Mouse (Mus musculus) cerebral cortex, adult 2 months (tissue): ENCODE measurements around the gene Gpr18.

ENCODE experiments used
- WGBS: fragments of 180-500 bp; shearing (Covaris S2); methylation state at CpG from one replicate; pipeline ENCODE4 v1.1.7; 2018; 5-methylcytosine and 5-hydroxymethylcytosine counted together

The Gpr18 gene

GRCm38 (mm10) chr14:121894511-121895135 lies 21.0 kb downstream of the Gpr18 start:
- 87% methylated on average over 5 of the region's 5 CpGs for WGBS

DNA sequence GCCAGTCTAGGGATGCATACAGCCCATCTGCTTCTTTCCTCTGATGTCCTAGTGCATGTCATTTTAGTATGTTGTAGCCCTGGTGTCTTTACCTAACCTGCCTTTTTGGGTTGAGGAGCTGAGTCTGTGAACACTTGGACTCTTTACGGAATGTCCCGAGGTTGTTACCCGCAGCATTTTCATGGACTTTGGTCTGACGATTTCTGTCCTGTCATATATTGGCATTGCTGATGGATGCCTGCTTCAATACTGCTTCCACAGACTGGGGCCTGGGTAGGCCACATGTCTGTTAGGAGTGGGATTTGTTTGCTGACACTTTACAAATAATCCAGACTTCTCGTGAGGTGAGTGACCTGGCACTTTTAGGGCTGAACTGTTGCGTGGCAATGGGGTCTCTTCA lies 21.8 kb downstream of the Gpr18 start:
- WGBS = 94% methylated on average over 6 of the region's 6 CpGs

DNA sequence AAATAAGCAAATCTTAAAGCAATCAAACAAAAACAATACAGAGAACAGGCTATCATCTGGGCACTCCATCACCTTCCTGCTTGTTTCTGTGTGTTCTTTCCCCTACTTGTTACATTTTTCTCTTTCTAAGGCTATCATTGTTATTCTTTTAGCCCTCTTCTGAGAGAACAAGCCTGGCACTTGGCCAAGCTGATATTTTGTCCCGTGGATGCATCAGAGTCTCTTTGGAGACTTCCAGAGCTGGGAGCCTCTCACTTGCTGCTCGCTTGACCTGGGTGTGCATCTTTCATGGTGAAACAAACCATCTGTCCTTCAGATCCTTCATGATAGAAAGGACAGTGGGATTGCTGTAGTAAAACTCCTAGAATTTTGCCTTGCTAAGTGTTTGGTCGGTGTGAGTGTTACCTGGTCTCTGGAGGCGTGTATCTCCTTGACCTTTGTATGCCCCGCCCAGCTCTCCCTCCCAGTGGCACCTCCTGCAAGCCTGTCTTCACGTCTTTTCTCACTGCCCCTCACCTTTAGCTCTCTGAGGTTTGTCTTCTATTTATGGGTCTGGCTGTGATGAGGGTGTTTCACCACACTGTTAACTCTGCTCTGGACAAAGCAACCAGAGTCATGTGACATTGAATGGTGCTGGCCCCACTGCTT lies 31.3 kb downstream of the Gpr18 start:
- WGBS = 70% methylated on average over 6 of the region's 6 CpGs

- 85% methylated on average over 7 of the region's 7 CpGs for WGBS
Observed at GRCm38 (mm10) chr14:121881211-121881610, 34.4 kb downstream of the Gpr18 start.

DNA sequence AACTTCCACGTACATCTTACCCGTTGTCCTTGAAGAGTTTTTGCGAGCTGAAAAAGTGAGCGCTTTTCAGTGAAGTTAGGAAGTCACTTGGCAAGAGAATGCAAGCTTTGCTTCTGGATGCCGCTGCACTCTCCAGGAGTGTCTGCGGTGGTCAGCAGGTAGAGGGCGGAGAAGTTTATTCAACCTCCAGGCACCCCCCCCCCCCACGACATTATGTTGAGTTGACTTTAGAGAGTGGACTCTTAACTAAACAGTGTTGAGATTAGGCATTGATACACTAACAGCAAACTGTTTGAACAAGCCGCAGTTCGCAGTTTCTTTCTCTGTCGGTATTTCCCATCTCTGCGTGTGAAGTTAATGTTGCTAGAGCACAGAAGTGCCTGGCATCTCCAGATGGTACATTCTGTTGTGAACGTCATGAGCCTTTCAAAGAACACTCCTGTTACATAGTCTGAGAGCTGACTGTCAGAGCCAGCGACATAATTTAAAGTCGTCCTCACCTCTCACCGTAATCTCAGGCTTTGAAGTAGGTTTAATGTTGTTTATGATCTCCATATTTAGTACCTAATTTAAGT lies 36.2 kb downstream of the Gpr18 start:
- 6% methylated on average over 16 of the region's 16 CpGs for WGBS

DNA sequence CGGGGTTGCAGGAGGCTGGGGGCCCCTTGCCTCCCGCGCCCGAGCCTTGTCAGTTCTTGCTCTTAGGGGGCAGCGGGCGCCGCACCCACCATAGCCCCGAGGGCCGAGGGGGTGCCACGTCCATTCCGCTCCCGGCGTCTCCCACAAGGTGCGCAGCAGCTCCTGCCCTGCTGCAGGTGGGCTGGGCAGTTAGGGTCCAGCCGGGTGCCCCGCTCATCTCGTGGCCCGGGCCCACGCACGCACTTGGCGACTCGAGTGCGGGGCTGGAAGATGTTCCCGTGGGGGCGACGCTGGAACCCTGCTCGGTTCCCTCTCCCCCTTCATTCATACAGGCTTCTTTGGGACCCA lies 36.7 kb downstream of the Gpr18 start:
- under 1% methylated on average over 27 of the region's 27 CpGs for WGBS

- WGBS = under 1% methylated on average over 61 of the region's 61 CpGs
Observed at GRCm38 (mm10) chr14:121878176-121878858, 37.3 kb downstream of the Gpr18 start, which contains the start of gene Ubac2. TSS of gene Ubac2 (plus strand) at chr14:121878620.

GRCm38 (mm10) chr14:121877640-121878039 lies 37.9 kb downstream of the Gpr18 start:
- WGBS = 39% methylated on average over 8 of the region's 8 CpGs

GRCm38 (mm10) chr14:121876860-121877259 lies 38.7 kb downstream of the Gpr18 start:
- WGBS = 77% methylated on average over 2 of the region's 2 CpGs

DNA sequence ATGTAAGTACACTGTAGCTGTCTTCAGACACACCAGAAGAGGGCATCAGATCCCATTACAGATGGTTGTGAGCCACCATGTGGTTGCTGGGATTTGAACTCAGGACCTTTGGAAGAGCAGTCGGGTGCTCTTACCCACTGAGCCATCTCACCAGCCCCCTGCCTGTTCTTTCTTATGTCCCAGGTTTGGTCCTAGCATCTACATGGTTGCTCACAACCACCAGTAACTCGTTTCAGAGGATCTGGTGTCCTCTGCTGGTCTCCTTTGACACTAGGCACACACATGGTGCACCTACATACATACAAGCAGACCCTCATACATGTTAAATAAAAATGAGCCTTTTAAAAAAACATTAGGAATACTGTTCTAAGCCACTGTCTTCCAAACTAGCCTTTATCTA lies 39.4 kb downstream of the Gpr18 start:
- 67% methylated on average over 2 of the region's 2 CpGs for WGBS

- 83% methylated on average over 4 of the region's 4 CpGs for WGBS
Observed at GRCm38 (mm10) chr14:121873646-121874045, 41.9 kb downstream of the Gpr18 start.

GRCm38 (mm10) chr14:121873172-121873571 lies 42.4 kb downstream of the Gpr18 start:
- WGBS = 77% methylated on average over 2 of the region's 2 CpGs

GRCm38 (mm10) chr14:121872760-121873159 lies 42.8 kb downstream of the Gpr18 start:
- 81% methylated on average over 1 of the region's 1 CpGs for WGBS

- WGBS = 23% methylated on average over 1 of the region's 1 CpGs
Observed at GRCm38 (mm10) chr14:121869111-121869510, 46.5 kb downstream of the Gpr18 start.

GRCm38 (mm10) chr14:121866574-121866973 lies 49.0 kb downstream of the Gpr18 start:
- 78% methylated on average over 3 of the region's 3 CpGs for WGBS

DNA sequence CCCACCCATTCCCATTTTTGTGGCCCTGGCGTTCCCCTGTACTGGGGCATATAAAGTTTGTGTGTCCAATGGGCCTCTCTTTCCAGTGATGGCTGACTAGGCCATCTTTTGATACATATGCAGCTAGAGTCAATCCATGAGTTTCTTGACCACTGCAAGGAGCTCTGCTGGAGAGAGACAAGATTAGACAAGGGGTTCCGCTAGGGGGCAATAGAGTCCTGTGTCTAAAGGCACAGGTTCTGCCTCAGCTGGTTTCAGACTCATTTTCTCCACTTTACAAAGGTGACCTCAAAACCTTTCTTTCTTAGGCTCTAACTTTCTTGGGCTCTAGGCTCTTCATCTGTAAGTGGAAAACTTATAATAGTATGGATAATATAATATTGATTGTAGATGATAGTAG lies 50.4 kb downstream of the Gpr18 start:
- 19% methylated on average over 2 of the region's 2 CpGs for WGBS
